Mouse (Mus musculus) ovary, postnatal 14 days (tissue): ENCODE measurements around the gene March10.

Source experiments
- DNase-seq: peaks from one replicate; pipeline ENCODE4 v3.0.0; 2022; ENCODE audit warnings: low spot score

The March10 gene

DNA sequence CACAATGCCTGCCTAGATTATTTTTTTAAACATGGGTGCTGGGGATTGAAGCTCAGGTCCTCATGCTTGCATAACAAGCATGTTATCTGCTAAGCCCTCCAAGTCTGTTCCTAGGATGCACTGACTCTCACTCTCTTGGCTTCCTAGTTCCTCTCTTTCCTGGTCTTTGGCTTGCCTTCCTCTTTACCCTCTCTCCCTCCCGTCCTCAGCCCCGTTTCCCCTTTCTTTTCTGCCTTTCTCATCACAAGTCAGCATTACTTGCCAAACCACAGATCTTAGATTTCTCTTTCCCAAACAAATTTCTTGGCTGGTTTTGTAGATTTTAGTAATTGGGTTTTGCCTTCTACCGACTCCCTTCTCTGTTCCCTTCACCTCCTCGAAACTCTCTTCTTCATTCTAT lies 10.2 kb upstream of the March10 start:
- DNase-seq: no peak

DNA sequence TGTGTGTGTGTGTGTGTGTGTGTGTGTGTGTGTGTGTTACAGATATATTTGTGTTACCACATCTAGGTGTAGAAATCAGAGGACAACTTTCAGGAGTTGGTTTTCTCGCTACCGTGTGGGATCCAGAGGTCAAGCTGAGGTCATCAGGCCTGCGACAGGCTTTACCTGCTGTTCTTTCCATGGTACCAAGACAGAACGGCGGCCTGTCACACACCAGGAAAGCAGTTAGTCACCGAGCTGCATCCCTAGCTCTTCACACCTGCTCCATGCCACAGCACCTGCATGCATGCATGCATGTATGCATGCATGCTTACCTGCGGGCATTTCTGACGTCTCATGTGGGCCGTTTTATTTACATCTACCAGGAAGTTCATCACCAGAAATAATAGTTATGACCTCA lies 9.0 kb upstream of the March10 start:
- DNase-seq: no peak

DNA sequence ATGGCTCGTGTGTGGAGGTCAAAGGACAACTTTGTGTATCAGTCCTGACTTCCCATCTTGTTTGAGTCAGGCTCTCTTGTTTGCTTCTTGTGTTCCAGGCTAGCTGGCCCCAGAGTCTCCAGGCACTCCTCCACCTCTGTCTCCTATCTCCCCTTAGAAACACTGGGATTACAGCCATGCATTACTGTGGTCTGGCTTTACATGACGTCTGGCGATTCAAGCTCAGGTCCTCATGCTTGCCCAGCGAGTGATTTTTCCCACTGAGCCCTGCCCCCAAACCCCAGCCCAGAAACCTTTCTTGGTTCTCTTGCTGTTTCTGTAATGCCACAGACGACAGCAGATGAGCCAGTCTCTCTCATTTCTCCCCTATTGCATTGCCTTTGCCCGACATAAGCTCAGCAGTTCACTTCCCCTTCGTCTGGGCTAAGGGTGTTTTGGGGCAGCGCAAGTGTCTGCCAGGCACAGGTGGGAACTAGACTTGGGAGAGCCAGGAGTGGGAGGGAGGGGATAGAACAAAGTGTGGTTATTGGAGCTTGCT lies 8.0 kb upstream of the March10 start:
- no peak for DNase-seq

DNA sequence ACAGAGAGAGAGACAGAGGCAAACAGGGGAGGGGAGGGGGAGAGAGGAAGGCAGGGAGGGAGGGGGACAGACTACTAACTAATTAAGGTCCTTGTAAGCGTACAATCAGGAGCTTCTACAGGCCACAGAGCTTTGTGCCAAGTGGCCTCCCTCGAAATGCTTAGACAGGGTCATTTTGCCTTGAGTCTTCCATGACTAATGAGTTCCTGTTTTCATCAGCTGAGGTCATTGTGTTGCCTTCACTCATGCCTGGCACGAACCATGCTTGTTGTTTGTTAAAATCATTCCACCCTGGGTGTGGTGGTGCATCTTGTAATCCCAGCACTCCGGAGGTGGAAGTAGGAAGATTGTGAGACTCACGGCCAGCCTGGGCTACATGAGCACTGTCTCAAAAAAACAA lies 3.4 kb upstream of the March10 start:
- DNase-seq: no peak

DNA sequence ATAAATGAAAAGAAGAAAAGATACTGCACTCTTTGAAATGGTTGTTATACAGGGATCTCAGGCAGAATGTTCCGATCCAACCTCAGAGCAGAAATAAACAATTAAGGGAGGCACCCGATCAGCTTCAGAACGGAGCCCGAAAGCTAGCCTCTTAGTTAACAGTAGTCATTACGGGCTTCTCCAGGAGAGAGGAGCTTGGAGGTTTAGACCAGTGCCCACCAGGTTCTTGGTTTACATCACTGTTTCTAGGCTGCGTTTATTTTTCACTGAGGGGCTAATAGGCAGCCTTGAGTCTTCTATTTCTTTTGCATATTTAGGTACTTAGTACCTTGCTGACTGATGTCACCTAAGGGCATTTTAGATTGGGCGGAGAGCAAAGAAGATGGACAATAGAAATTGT lies 506 bp upstream of the March10 start:
- no peak for DNase-seq

DNA sequence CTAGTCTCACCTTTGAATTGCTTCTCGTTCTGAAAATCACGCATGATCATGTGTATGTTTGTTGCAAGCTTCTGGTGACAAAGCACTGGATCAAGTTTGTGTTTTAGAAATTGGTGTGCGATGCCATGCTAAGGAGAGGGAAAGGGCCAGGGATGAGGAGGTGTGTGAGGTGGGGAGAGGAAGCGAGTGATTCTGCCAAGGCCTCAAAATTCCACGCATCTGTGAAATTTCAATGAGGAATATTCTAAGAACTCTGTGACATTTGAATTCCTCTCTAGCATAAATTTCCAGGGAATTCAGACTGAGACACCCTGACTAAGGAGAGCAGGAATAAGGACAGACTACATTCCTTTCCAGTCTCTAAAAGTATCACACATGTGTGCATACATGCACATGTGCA lies 1.4 kb downstream of the March10 start:
- DNase-seq: no peak

DNA sequence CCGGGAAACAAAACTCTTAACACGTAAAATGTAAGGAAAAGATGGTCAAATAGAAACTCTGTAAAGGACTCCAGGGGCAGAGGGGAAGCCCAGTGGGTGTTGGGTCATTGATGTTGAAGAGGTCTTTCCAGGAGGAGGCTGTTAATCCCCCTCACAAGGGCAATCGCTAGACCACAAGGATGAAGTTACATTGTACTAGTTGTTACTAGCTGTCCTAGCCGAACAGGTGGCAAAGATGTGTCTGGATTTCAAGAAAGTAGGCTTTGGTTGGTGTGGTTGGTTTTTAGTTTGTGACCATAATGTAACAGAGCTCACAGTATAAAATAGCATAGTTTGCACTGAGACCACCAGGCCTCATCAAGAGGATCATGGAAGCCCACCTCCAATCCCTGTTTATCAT lies 3.5 kb downstream of the March10 start:
- no peak for DNase-seq

DNA sequence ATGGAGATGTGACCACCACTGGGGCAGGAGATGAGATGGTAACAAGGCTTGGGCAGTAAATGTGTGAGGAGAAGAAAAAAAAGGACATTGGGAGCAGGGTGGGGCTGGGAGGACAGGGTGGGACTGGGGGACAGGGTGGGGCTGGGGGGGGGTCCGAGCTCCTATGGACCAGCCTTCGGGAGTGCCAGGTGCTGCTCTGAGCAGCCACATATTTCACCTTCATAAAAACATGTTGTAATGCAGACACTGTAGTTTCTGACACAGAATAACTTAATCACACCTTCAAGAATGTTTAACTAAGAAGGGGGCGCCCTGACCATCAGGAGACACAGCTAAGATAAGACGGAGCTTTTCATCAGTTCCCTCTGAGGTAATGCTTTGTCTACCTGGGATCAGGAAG lies 4.0 kb downstream of the March10 start:
- no peak for DNase-seq

DNA sequence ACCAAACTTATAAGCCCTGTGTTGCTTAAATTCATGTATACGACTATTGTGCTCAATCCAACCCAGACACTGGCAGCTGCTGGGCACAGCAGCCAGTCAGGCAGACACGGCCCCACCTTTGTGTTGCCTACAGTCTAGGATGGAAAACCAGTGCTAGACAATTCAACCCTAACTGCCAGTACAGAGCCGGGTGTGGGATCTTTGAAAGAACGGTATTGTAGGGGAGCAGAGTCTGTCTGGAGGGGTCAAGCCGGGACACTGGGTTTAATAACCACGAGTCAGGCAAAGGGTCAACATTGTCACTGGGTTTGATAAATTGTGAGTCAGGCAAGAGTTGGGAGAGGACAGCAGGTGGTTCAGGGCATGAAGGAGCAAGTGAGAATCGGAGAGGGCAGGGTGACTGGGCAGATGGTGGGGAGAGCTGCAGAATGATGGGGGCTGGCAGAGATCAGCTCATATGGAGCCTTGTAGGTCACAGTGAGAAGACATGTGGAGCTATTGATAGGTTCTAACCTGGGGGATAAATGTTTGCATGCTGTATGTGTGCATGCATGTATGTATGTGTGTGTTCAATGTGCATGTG lies 4.9 kb downstream of the March10 start:
- DNase-seq: no peak

DNA sequence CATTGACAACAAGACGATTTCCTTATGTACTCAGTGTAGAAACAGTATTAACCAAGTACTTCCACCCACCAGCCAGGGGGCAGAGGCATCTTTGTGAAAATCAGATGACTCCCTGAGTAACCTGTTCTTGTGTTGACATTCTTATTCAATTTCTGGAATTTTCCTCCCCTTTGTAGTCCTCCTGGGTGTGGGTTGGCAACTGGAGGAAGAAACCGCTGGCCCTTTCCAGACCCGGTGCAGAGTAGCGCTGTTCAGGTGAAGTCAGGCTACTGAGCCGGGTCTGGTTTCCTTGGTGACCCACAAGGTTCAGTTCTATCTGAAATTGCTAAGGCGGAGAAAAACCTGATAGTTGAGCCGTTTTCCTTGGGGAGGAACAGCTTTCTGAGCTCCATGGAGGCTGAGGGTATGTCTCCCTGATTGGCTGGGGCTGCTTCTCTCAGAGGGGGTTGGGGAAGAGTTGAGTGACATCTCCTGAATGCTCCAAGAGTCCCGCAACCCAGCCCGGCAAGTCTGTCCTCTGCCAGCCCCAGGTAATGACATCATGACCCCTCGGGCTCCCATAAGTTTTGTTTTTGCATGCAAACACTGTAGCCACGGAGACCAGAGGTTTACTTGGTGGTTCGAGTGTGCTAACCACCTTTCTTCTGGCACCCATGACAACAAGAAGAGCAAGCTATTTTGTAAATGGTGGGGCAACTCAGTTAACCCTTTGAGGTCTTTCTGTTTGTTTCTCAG lies 6.8 kb downstream of the March10 start:
- DNase-seq: no peak

DNA sequence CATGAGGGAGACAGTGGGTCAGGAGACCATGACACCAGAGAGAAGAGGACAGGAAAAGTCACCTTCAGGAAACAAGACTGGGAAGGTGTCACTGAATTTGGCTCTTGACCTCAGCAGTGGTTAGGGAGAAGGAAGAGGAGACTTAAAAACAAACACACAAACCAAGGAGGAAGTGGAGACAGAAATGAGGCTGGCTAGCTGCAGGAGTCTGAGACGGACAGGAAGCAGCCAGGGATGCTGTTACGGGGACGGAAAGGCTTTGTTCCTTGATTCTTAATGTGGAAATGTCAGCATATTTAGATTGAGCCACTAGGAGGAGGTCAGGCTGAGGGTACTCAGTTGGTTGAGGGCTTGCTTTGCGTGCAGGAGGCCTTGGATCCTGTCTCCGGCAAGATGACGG lies 8.9 kb downstream of the March10 start:
- DNase-seq: no peak

DNA sequence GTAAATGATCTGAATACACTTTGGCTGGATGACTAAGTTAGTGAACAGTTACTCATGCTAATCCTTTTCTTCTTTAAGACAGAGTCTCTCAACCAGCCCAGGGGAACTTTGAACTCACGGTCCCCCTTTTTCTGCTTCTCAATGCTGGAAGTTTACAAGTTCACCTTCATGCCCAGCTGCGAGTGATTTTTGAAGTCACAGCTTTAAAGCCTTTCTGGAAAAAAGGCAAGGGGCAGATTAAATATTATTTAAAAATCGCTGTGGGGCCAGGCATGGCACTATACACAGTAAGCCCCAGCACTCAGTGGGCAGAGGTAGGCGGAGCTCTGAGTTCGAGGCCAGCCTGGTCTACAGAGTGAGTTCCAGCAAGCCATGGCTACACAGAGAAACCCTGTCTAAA lies 10.3 kb downstream of the March10 start:
- DNase-seq: no peak

DNA sequence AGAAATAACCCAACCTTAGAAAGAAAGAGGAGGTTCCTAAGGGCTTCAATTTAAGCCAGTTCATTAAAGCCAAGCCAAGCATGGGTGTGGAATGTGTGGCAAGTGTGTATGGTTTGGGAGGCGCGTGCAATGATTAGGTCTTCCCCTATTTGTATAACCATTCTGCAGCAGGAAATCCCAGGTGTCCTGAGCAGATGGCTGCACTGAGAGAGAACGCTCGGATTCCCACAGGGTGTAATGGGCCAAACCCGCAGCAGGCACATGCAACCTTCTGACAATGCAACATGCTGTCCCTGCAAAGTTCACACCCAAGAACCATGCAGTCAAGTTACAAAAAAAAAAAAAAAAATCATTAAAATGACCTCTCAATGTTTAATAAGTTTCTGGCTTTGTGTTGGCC lies 10.8 kb downstream of the March10 start:
- DNase-seq: no peak

DNA sequence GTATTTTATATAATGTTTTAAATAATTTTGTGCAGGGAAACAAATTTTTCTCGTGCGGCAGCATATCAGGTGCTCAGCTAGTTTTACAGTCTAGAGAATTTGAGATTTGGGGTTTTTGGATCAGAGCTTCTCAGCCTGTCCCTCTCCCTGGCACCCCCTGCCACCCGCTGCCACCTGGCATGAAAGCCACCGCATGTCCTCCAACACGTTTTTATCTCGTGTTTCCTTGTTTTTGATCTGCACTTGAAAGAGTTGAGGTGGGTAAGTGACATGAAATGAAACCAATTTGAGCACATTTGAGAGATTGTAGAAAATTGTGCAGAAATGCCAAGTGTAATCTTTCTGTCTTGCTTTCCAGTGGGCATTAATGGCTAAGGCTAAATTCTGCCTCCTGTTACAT lies 11.6 kb downstream of the March10 start:
- no peak for DNase-seq

DNA sequence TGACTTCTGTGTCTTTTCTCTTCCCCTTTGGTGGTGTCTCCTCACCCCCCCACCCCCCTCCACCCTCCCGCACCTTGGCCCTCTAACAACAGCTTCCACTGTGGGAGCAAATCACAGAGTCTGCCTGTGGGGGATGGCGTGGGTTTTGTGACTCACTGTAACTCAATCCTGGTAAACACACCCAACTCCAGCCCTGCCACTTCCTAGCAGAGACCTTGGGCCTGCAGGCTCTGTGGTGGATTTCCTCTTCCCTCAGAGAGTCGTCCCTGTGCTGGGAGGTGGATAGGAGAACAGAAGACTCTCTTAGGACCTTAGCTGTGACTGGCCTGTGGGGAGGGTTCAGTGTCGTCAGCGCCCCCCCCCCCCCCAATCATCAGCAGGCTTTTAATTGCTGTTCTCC lies 13.0 kb downstream of the March10 start:
- no peak for DNase-seq

DNA sequence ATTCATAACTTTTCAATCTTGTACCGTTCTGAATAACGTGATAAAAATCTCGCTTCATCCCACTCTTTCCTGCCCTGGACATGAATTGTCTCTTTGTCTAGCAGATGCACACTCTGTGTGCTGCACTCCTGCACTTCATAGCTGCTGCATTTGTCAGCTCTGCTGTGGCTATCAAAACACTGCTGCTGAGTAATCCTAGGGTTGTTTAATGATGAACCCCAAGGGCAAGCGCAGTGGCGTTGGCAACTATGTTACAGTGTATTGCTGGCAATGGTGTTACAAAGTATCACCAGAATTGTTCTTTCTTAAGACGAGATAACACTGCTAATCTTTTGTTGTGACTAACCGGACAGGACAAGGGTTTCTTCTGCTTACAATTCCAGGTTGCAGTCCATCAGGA lies 16.7 kb downstream of the March10 start:
- DNase-seq: no peak

DNA sequence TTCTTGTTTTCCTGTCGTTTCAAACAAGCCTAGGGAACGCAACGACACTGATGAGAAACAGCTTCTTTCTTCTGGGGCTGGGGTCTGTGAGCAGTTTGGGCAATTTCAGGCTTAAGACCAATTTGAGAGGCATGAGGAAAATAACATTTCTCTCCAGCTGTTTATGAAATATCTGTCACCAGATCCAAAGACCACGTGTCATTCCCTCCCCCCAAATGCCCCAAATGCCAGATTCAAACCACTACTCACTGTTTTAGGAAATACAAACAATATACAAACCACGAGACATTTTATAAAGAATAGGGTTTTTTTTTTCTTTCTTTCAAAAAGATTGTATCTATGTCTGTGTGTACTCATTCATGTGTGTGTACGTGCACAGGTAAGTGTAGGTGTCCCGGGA lies 17.6 kb downstream of the March10 start:
- DNase-seq: no peak

DNA sequence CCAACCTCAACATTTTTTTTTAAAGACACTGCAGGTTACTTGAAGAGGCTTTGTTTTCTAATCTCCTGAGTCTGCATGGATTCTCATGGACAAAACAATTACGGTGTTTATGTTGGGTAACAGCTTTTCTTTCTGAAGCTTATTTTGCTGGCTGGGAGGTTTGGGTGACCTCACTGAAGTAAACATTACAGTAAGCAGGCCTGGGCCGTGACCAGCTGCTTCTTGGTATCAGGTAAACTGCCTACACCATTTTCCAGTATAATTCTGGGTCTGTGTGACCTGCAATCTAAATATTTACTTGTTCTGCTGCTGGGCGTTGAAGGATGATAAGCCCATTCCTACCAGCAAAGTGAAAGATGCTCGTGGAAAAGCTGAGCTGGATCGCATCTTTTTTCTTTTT lies 30.1 kb downstream of the March10 start:
- DNase-seq: no peak

DNA sequence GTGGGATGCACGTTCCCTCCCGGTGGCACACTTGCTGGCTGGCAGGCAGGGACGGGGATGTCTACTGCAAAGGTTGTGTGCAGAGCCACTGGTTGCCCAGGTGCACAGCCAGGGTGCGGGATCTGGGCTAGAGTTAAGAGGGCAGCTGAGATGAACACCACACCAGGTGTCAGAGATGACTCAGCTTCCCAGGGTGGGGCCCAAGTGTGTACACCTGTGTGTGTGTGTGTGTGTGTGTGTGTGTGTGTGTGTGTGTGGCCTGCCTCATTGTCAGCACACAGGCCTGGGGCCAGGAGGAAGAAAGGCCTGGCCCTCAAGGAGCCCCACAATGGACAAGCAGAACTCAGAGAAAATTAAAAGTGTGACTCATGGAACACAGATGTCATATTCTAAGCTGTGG lies 31.9 kb downstream of the March10 start:
- DNase-seq: no peak

DNA sequence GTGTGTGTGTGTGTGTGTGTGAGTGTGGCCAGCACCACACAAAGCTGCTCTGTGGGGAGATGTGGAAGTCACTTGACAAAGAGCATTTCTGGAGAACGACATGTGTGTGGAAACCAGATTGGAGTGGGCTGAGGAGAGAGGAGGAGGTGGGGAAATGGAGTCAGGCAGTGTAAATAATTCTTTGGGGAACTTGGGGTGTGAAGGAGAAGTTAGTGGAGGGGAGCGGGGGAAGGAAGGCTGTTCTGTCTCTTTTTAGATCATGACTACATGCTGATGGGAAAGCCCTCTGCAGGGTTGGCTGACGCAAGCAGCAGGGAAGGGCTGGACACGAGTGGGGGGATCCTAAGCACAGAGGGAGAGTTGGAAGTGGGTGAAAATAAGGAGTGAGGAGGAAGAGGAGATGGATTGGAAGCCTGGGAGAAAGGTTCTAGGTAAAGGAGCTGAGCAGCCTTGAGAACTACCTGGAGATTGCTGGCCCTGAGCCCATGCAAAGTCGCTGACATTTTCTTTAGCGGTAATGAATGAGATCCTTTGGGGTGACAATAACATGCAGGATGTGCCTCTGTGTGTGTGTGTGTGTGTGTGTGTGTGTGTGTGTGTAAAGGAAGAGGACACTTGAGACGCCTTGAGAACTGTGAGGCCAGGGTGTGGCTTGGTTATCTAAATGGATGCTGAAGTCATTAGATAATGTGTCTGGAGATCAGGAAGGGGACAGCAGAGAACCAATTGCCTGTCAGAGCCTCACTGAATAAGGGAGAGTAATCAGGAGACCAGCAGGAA lies 35.7 kb downstream of the March10 start:
- no peak for DNase-seq

DNA sequence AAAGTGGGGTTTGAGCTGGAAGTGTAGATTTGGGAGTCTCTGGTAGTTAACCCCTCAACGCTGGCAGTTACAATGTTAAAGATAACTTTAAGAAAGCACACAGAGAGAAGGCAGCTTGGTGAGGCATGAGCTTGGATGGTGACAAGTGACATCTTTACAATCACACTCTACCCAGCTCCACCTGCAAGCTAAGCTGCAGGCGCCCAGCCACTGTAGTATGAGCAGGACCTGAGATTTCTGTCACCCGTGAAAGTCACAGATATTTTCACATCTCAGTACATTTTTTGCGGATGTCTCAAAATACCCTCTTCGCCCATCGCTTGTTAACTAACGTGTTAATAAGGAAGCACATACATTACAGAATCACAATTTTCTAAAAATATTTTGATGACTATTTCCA lies 36.6 kb downstream of the March10 start:
- no peak for DNase-seq

DNA sequence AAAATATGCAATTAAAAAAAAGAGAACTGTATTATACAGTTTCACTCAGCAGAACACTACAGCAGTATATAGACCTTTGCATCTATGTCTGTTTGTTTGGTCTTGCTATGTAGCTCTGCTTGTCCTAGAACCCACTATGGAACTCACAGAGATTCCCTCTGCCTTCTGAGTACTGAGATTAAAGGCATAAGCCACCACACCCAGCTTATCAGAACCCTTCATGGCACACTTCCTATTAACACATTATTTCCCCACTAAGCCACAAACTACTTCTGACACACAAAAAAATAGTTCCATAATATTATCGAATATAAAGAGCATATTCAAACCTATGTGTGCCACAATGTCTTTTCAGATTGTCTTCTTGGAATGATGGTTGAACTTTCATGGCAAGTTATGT lies 42.5 kb downstream of the March10 start:
- DNase-seq: no peak

DNA sequence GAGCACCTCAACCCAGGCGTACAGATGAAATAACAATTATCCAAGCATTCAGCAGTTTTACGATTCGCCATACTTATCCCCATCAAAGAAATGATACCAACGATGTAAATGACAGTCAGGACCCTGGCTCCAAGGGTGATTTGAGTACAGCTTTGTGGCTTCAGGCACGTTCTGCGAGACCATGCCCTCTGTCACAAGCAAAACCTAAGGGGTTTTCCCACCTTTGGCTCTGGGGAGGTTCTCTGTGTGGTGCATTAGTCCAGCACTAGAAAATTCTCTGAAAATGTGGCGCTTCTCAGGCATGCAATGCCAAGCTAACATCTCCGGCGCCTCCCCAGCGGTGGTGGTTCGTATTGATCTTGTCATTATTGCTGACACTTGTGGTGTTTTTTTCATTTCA lies 47.1 kb downstream of the March10 start:
- no peak for DNase-seq
